7 mouse cellular contexts compared by ENCODE assay signal in the genomic region with DNA sequence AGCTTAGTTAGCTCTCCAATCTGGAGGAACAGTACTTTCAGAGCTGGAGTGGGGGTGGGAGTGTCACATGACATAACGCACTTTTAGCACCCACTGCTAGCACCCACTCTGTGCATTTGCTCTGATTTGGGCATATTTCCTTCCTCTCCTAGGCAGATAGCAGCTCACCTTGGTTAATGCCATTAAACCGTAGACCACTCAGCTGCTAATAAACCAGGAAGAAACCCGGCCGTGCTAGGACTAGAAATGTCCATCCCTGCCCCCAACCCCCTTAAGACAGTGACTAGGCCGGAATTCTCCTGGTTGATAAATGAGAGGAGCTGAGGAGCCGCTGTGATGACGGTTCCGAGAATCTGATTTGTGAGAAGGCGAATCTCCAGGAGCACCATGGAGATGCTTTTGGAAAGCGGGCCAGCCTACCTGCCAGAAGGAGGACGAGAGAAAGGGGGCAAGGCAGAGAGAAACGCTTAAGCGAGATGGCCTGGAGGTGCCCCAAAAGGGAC. TPM values are rescaled to one million over a fixed set of nuclear protein-coding genes. Genes with fewer than 3 reads are reported as not detected.
DNase-seq lines count a peak whose midpoint lies in the region; ATAC-seq and TF ChIP-seq lines count a peak whose summit lies in the region.

Sptbn2 (plus strand) TSS at position 70 of the 503 bp plus-strand sequence.

- H3K9me3 ChIP-seq in ES-E14 (ENCODE audit: control insufficient read depth, insufficient read depth, low read depth, low read length) = no peaks in the 10 kb centered on the region
- H3K9me3 ChIP-seq in forebrain, embryonic 15.5 days = no peaks in the 10 kb centered on the region
- no peaks in the 10 kb centered on the region for H3K9me3 ChIP-seq in midbrain, embryonic 15.5 days

- in situ Hi-C loops in ES-E14 (cut with MboI; ENCODE audit: low sequenced_read_pairs in 2 of 2, unreplicated experiment in 2 of 2) = no loop called here

- TF ChIP-seq CTCF in brain, embryonic 14.5 days (IDR thresholded peaks at IDR 0.05; ENCODE audit: borderline replicate concordance, extremely low read depth, insufficient read depth, insufficient read length) = no peak

- peak within 1 kb of the TSS; percentile 59 for H3K4me2 ChIP-seq in forebrain, embryonic 15.5 days (replicated peaks)
- H3K4me2 ChIP-seq in midbrain, embryonic 15.5 days = peak within 1 kb of the TSS; percentile 68

- peak within 1 kb of the TSS; percentile 65 to 82 for H3K4me3 ChIP-seq in ES-E14 (ENCODE audit: insufficient read depth in 1 of 2, low read depth in 1 of 2, low read length in 2 of 2, poor library complexity in 1 of 2, severe bottlenecking in 1 of 2)
- peak within 1 kb of the TSS; percentile 90 for H3K4me3 ChIP-seq in forebrain, embryonic 15.5 days
- peak within 1 kb of the TSS; percentile 92 for H3K4me3 ChIP-seq in midbrain, embryonic 15.5 days

- 3% methylated on average over 13 of the region's 13 CpGs for WGBS in forebrain, embryonic 15.5 days
- WGBS in midbrain, embryonic 15.5 days = 4% methylated on average over 13 of the region's 13 CpGs

- no peak within 1 kb of the TSS for H3K27ac ChIP-seq in ES-E14 (ENCODE audit: insufficient read depth, low read depth, low read length, poor library complexity, severe bottlenecking)
- H3K27ac ChIP-seq in forebrain, embryonic 15.5 days (replicated peaks) = peak within 1 kb of the TSS; percentile 96
- peak within 1 kb of the TSS; percentile 95 for H3K27ac ChIP-seq in midbrain, embryonic 15.5 days

- H3K4me1 ChIP-seq in ES-E14 (ENCODE audit: control insufficient read depth in 2 of 2, insufficient read depth in 2 of 2, low read length in 2 of 2, poor library complexity in 1 of 2) = peaks cover 0 to 4% of the 10 kb centered on the region in 2 experiments; a peak in 1 of 4 replicates
- peaks cover 39% of the 10 kb centered on the region for H3K4me1 ChIP-seq in forebrain, embryonic 15.5 days
- H3K4me1 ChIP-seq in midbrain, embryonic 15.5 days = peaks cover 41% of the 10 kb centered on the region

- no peaks in the 10 kb centered on the region for H3K27me3 ChIP-seq in forebrain, embryonic 15.5 days
- no peaks in the 10 kb centered on the region for H3K27me3 ChIP-seq in midbrain, embryonic 15.5 days (replicated peaks)

- TF ChIP-seq POLR2A in brain, embryonic 14.5 days (IDR thresholded peaks at IDR 0.05; ENCODE audit: borderline replicate concordance, extremely low read depth, insufficient read depth, insufficient read length, poor library complexity, severe bottlenecking) = no peak

- no peaks in the 10 kb centered on the region for H3K36me3 ChIP-seq in ES-E14 (ENCODE audit: control insufficient read depth, insufficient read depth, low read length, poor library complexity, severe bottlenecking)
- H3K36me3 ChIP-seq in forebrain, embryonic 15.5 days = no peaks in the 10 kb centered on the region
- H3K36me3 ChIP-seq in midbrain, embryonic 15.5 days (replicated peaks) = no peaks in the 10 kb centered on the region

- DNase-seq in ES-E14 (ENCODE audit: low read depth, low spot score) = no peak
- peak; percentile 73 for DNase-seq in brain, embryonic 14.5 days (ENCODE audit: low read depth)
- DNase-seq in layer of hippocampus, postnatal 36 days = peak; percentile 72 to 81
- no peak for DNase-seq in urinary bladder, adult 2 months (ENCODE audit: low spot score)
- no peak for DNase-seq in spleen, postnatal 36 days (ENCODE audit: low spot score in 2 of 2)

- peak within 1 kb of the TSS; percentile 65 for H3K9ac ChIP-seq in ES-E14 (ENCODE audit: insufficient read depth, low read depth, low read length, poor library complexity, severe bottlenecking)
- H3K9ac ChIP-seq in forebrain, embryonic 15.5 days (replicated peaks) = peak within 1 kb of the TSS; percentile 93
- peak within 1 kb of the TSS; percentile 89 for H3K9ac ChIP-seq in midbrain, embryonic 15.5 days

- ATAC-seq in forebrain, embryonic 15.5 days (replicated peaks) = peak; percentile 54
- ATAC-seq in midbrain, embryonic 15.5 days (replicated peaks) = peak; percentile 49

TF ChIP-seq in ES-E14, 5 proteins besides CTCF, POLR2A, EP300 and RAD21:
- TF ChIP-seq ZC3H11A (IDR thresholded peaks at IDR 0.05; ENCODE audit: borderline replicate concordance, low read depth, low read length) (no peak), CHD2 (IDR thresholded peaks at IDR 0.05; ENCODE audit: low read depth, low read length) (no peak), HCFC1 (IDR thresholded peaks at IDR 0.05; ENCODE audit: borderline replicate concordance, insufficient read depth, low read length) (no peak), ZNF384 (IDR thresholded peaks at IDR 0.05; ENCODE audit: low read depth, low read length) (no peak), MAFK (IDR thresholded peaks at IDR 0.05; ENCODE audit: insufficient read depth, low read depth, low read length) (no peak)
TF ChIP-seq in ES-E14: peak in this region for 0.

RNA-seq across cellular contexts. Expression of gene Sptbn2, which starts in this region (rescaled TPM):
- total RNA-seq in ES-E14 (2012; rRNA removed) = 14.1 and 36.7 TPM in 2 replicates
- polyA plus RNA-seq in brain, embryonic 14.5 days (2012; rRNA removed) = 23.4 and 57.0 TPM in 2 replicates
- polyA plus RNA-seq in forebrain, embryonic 15.5 days (2015; fragmentation: Nextera tagmentation; extraction: Ambion mirVana) = 30.2 and 31.9 TPM in 2 replicates
- 100 to 1,000 TPM; 575 to 585 TPM for total RNA-seq in layer of hippocampus, postnatal 36 days (2021)
- polyA plus RNA-seq in midbrain, embryonic 15.5 days (2015; fragmentation: Nextera tagmentation; extraction: Ambion mirVana) = 35.2 and 39.8 TPM in 2 replicates
- 1.4 and 2.4 TPM in 2 replicates for polyA plus RNA-seq in urinary bladder, adult 2 months (2012; rRNA removed)

Comparison
In these comparisons a context has a peak if more than half of its experiments do, and no peak if none do; other contexts are left out.
1. RNA of gene Sptbn2 (total RNA-seq): 575 to 585 TPM in layer of hippocampus, postnatal 36 days; 14.1 to 36.7 TPM in ES-E14; every median in the first group is over 10 times any median in the second.
2. DNase-seq: peak in brain, embryonic 14.5 days (single experiment) and layer of hippocampus, postnatal 36 days (2 of 2); none in ES-E14 (single experiment), urinary bladder, adult 2 months (single experiment) and spleen, postnatal 36 days (0 of 2).
3. Peak in every context shown above with its lines, with median percentiles within 50 percentile points of each other: H3K4me3 ChIP-seq and H3K9ac ChIP-seq.